Mouse (Mus musculus): ENCODE data around the gene Bpgm.

DNA sequence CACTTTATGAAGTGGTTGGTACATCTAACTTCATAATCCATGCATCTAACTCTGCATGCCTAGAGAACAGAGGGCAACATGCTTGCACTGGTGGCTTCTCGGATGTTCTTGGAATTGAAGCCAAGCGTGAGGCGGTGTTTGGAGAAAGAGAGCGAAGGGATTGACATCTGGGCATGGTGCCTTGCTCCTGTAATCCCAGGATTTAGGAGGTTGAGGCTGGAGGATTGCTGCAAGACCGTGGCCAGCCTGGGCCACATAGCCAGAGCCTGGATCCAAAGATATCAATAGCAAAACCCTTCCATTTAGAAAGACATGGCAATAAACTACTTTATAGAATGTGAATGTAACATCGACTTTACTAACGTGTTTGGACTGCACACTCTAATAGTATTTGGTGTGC, 2.0 kb downstream of the Bpgm start:
- TF ChIP-seq POLR2A (IDR thresholded peaks at IDR 0.05; ENCODE audit: insufficient read depth, low read depth, low read length) (no peak), CTCF (IDR thresholded peaks at IDR 0.05; ENCODE audit: insufficient read depth, low read depth, low read length) (no peak)
